Mouse (Mus musculus) cerebellum, adult 9-11 months (tissue): Measurements from ENCODE around the gene Acaa1b.
A peak's percentile ranks its signal among the peaks of the same experiment; 100 is the strongest.

ENCODE experiments used
- DNase-seq: peaks from one replicate; pipeline ENCODE4 v3.0.0; 2022

Acaa1b gene

GRCm38 (mm10) chr9:119156278-119157201 is at the start of gene Acaa1b:
Gene Acaa1b (minus strand): TSS chr9:119157093.
- DNase-seq: peak; percentile 19

GRCm38 (mm10) chr9:119206666-119207065 is 49.8 kb upstream of the Acaa1b start:
- no peak for DNase-seq

GRCm38 (mm10) chr9:119205756-119206155 is 48.9 kb upstream of the Acaa1b start:
- DNase-seq: no peak

- no peak for DNase-seq
Measured at GRCm38 (mm10) chr9:119203617-119204016, 46.7 kb upstream of the Acaa1b start.

- no peak for DNase-seq
Measured at GRCm38 (mm10) chr9:119201653-119202052, 44.8 kb upstream of the Acaa1b start.

- DNase-seq: no peak
Measured at GRCm38 (mm10) chr9:119199151-119199861, 42.4 kb upstream of the Acaa1b start.

- peak; percentile 3 for DNase-seq
Measured at GRCm38 (mm10) chr9:119192202-119192990, 35.5 kb upstream of the Acaa1b start.

- DNase-seq: peak; percentile 11
Measured at GRCm38 (mm10) chr9:119181241-119181728, 24.4 kb upstream of the Acaa1b start.

GRCm38 (mm10) chr9:119179292-119179691 is 22.4 kb upstream of the Acaa1b start:
- DNase-seq: no peak

- no peak for DNase-seq
Measured at GRCm38 (mm10) chr9:119167608-119168007, 10.7 kb upstream of the Acaa1b start.

- DNase-seq: no peak
Measured at GRCm38 (mm10) chr9:119165548-119165947, 8.7 kb upstream of the Acaa1b start.

- DNase-seq: no peak
Measured at GRCm38 (mm10) chr9:119164743-119165142, 7.8 kb upstream of the Acaa1b start.

GRCm38 (mm10) chr9:119160689-119161088 is 3.8 kb upstream of the Acaa1b start:
- no peak for DNase-seq

- DNase-seq: no peak
Measured at GRCm38 (mm10) chr9:119158861-119159260, 2.0 kb upstream of the Acaa1b start, which contains the start of gene Gm47289. Gene Gm47289 (plus strand): TSS chr9:119159161.

- no peak for DNase-seq
Measured at GRCm38 (mm10) chr9:119155826-119156225, 1.1 kb downstream of the Acaa1b start.

- no peak for DNase-seq
Measured at GRCm38 (mm10) chr9:119155416-119155815, 1.5 kb downstream of the Acaa1b start.

GRCm38 (mm10) chr9:119151751-119152150 is 5.1 kb downstream of the Acaa1b start:
- no peak for DNase-seq

- no peak for DNase-seq
Measured at GRCm38 (mm10) chr9:119149601-119150000, 7.3 kb downstream of the Acaa1b start.

GRCm38 (mm10) chr9:119146098-119146770 is 10.7 kb downstream of the Acaa1b start:
- DNase-seq: no peak

GRCm38 (mm10) chr9:119145638-119146037 is 11.3 kb downstream of the Acaa1b start:
- DNase-seq: no peak

GRCm38 (mm10) chr9:119145137-119145536 is 11.8 kb downstream of the Acaa1b start:
- no peak for DNase-seq

- peak; percentile 29 for DNase-seq
Measured at GRCm38 (mm10) chr9:119144696-119145095, 12.2 kb downstream of the Acaa1b start.
